Mouse (Mus musculus) G1E (cell line): ENCODE measurements around the gene Gadd45g. TPM values are rescaled to one million over a fixed set of nuclear protein-coding genes. Genes with fewer than 3 reads are reported as not detected.

Source experiments
- ATAC-seq: 2 replicates; pipeline ENCODE4 v1.8.0; 2016; ENCODE audit warnings: mild to moderate bottlenecking; ENCODE audit not compliant: insufficient number of reproducible peaks, poor library complexity, low FRiP score, severe bottlenecking; ENCODE audit errors: extremely low read depth
- DNase-seq: peaks from one replicate; pipeline ENCODE4 v3.0.0; 2012; ENCODE audit warnings: low spot score
- H3K27me3 ChIP-seq: 2 replicates; pipeline ENCODE4 v1.6.1; 2012; ENCODE audit warnings: mild to moderate bottlenecking, low read length, inconsistent platforms; ENCODE audit not compliant: insufficient read depth
- H3K36me3 ChIP-seq: replicated peaks from 2 replicates; pipeline ENCODE3; 2012; ENCODE audit warnings: mild to moderate bottlenecking, inconsistent platforms
- H3K4me1 ChIP-seq: 2 replicates; pipeline ENCODE4 v1.6.1; 2012; ENCODE audit warnings: low read depth, low read length, inconsistent platforms, mixed read lengths; ENCODE audit not compliant: insufficient read depth
- H3K4me3 ChIP-seq: 2 replicates; pipeline ENCODE4 v1.5.1; 2012; ENCODE audit warnings: low read depth, mild to moderate bottlenecking, inconsistent platforms, low read length, moderate library complexity, mixed read lengths
- H3K9me3 ChIP-seq: replicated peaks from 2 replicates; pipeline ENCODE4 v1.6.1; 2012; ENCODE audit warnings: inconsistent platforms
- CTCF ChIP-seq: IDR thresholded peaks from 2 replicates; pipeline ENCODE4 v1.5.1; 2012; ENCODE audit warnings: low read depth, low read length, inconsistent platforms, mixed read lengths
- GATA1 ChIP-seq: IDR thresholded peaks from 2 replicates; pipeline ENCODE4 v1.6.1; 2012; ENCODE audit warnings: borderline replicate concordance, low read length, inconsistent platforms, mixed read lengths
- GATA2 ChIP-seq: IDR thresholded peaks from 2 replicates; pipeline ENCODE4 v1.6.1; 2012; ENCODE audit warnings: low read depth, low read length, inconsistent platforms, borderline replicate concordance
- POLR2AphosphoS5 ChIP-seq: IDR thresholded peaks from 2 replicates; pipeline ENCODE4 v1.6.1; 2012; ENCODE audit warnings: low read depth, low read length, inconsistent platforms; ENCODE audit not compliant: insufficient replicate concordance
- TAL1 ChIP-seq: conservative IDR thresholded peaks from 2 replicates; pipeline ENCODE4 v1.6.1; 2012; ENCODE audit warnings: low read depth, low read length, inconsistent platforms, mixed read lengths
- polyA plus RNA-seq: library from polyadenylated mRNA; stranded (reverse); fragments of >175 nt; gene quantifications from 2 replicates; pipeline ENCODE4 v1.2.3, GENCODE M21; 2012
- total RNA-seq, 2 experiments: library from RNA; stranded (forward) in 1 of 2; stranded (reverse) in 1 of 2; fragments of 200-1000 nt in 1 of 2; fragments of >200 nt in 1 of 2; fragmentation: Nextera tagmentation in 1 of 2; gene quantifications; 2 replicates each; pipeline ENCODE4 v1.2.3; 2014 to 2017

Gadd45g gene
- total RNA-seq (2014; fragmentation: Nextera tagmentation) (6.6 and 8.1 TPM in 2 replicates), total RNA-seq (2017) (28.7 and 32.6 TPM in 2 replicates), polyA plus RNA-seq (13.2 and 13.6 TPM in 2 replicates)

GRCm38 (mm10) chr13:51846301-51846867 is at the start of gene Gadd45g:
Gene Gadd45g, plus strand, starts transcription at chr13:51846678.
- DNase-seq (peak; percentile 96), ATAC-seq (peak; percentile 40)
- H3K4me3 ChIP-seq = peak within 1 kb of the TSS; percentile 90
- no peaks in the 10 kb centered on the region for H3K9me3 ChIP-seq
- peaks cover 87% of the 10 kb centered on the region for H3K4me1 ChIP-seq
- no peak for TF ChIP-seq CTCF
- TF ChIP-seq POLR2AphosphoS5 = peak; percentile 64; the same call in 1 of the 2 replicates
- peaks cover 11% of the 10 kb centered on the region for H3K27me3 ChIP-seq
- peaks cover 9% of the 10 kb centered on the region for H3K36me3 ChIP-seq

DNA sequence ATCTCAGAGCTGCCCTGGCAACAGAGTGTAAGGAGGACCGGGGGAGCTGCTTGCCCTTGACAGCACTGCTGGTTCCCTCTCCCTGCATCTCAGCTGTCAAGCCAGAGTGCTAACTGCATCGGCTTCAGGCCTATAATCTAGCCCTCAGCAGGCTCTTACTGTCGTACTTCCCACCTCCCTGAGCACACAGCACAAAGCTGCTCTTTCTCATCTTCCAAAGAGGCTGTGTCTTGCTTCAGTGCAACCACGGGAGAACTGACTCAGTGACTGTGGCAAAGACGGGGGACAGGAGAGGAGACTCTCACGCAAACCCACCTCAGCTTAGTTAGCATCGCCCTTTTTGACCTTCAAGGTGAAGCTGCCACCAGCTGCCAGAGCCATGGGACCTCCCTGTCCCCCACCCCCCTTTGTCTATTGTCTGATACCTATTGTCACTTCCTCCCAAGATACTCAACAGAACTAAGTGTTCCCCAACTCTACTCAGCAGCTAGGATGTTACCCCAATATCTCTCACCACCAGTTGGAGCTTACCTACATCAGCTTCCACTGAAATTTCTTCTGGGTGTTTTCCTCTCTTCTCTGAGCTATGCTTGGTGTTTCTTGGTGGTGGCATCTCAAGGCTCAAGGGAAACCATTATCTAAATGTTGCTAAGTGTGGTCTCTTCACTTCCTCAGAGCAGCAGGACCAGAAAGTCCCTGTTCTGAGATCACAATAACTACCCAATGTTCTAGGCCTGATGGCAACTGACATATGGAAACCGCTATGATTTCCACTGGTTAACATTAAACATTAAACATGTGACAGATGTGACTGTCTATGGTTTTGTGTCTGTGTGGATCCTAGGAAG is 48.4 kb upstream of the Gadd45g start:
- DNase-seq = no peak
- H3K4me1 ChIP-seq = peaks cover 47% of the 10 kb centered on the region
- no peak for TF ChIP-seq TAL1
- no peak for TF ChIP-seq GATA2
- TF ChIP-seq GATA1 = no peak
- no peak for TF ChIP-seq POLR2AphosphoS5
- no peak for TF ChIP-seq CTCF

DNA sequence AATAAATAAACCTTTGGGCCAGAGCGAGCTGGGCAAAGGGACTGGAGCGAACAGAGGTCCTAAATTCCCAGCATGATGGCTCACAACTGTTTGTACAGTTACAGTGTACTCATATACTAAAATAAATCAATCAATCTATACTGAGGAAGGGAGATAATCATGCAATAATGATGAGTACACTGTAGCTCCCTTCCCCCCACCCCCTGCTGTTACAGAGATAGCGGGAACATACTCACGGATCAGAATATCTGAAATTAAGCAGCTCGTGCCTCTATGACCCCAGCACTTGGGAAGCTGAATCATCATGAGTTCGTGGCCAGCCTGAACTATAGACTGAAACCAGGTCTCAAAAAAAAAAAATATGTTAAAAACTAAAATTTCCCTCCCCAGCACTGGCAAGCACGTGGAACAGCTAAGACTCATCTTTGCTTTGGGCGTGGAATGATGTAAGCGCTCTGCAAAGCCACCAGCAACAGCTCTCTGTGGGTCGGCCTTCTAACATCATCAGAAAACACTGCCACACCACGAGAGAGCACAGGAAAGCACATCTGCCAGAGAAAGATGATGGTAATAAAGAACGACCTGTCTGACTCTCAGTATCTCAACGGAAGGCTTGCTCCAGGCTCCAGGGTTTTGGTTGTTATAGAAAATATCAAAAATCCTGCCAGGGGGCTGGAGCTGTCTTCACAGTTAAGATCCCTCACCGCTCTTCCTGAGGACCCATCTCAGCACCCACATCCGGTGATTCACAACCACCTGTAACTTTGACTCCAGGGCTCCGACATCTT is 46.5 kb upstream of the Gadd45g start:
- Histone ChIP-seq H3K36me3 (no peaks in the 10 kb centered on the region), H3K9me3 (no peaks in the 10 kb centered on the region), H3K4me1 (peaks cover 37% of the 10 kb centered on the region), H3K27me3 (peaks cover under 1% of the 10 kb centered on the region; the same call in 1 of the 2 replicates), H3K4me3 (no peak overlapping the region)
- no peak for TF ChIP-seq GATA1
- no peak for TF ChIP-seq CTCF
- TF ChIP-seq TAL1 = 0 out of 2 replicates have a peak, but pooled peaks have one; percentile 17
- no peak for TF ChIP-seq POLR2AphosphoS5
- TF ChIP-seq GATA2 = no peak
- ATAC-seq (peak; percentile 42), DNase-seq (no peak)

More for the DNA sequence above, 48.4 kb upstream of the Gadd45g start:
- Histone ChIP-seq H3K9me3 (no peaks in the 10 kb centered on the region), H3K27me3 (no peaks in the 10 kb centered on the region; the same call in 1 of the 2 replicates), H3K36me3 (no peaks in the 10 kb centered on the region), H3K4me3 (no peak overlapping the region)
- ATAC-seq = no peak

DNA sequence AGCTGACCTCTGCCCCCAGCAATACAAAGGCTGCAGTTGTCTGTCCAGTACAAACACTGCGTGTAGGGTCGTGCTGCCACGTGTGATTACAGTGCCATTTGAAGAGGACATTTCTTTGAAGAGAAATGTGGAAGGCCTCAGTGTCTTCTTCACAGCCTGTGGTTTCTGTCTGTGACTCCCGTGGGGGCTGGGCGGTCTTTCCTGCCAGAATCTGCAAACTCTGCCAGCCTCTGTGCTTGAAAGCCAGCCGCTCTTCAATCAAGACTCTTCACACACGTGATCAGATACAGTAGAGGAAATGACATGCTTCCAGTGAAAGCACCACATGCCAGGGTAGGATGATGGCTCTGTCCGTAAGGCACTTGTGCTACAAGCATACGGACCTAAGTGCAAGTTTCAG is 45.6 kb upstream of the Gadd45g start:
- no peaks in the 10 kb centered on the region for H3K36me3 ChIP-seq
- ATAC-seq = no peak
- H3K27me3 ChIP-seq = peaks cover 10% of the 10 kb centered on the region
- peaks cover 37% of the 10 kb centered on the region for H3K4me1 ChIP-seq
- H3K4me3 ChIP-seq = no peak overlapping the region
- H3K9me3 ChIP-seq = no peaks in the 10 kb centered on the region
- TF ChIP-seq GATA1 = no peak
- no peak for TF ChIP-seq TAL1
- no peak for TF ChIP-seq GATA2
- no peak for TF ChIP-seq CTCF
- TF ChIP-seq POLR2AphosphoS5 = no peak
- DNase-seq = no peak

- no peak for TF ChIP-seq GATA1
- TF ChIP-seq CTCF = no peak
- TF ChIP-seq GATA2 = no peak
- no peak for TF ChIP-seq POLR2AphosphoS5
- TF ChIP-seq TAL1 = no peak
- Histone ChIP-seq H3K27me3 (peaks cover 17% of the 10 kb centered on the region), H3K9me3 (no peaks in the 10 kb centered on the region), H3K36me3 (no peaks in the 10 kb centered on the region), H3K4me3 (no peak overlapping the region), H3K4me1 (peaks cover 23% of the 10 kb centered on the region)
- no peak for DNase-seq
- no peak for ATAC-seq
Measured at GRCm38 (mm10) chr13:51805634-51806033, 40.8 kb upstream of the Gadd45g start.

GRCm38 (mm10) chr13:51806220-51806619 is 40.3 kb upstream of the Gadd45g start:
- ATAC-seq (no peak), DNase-seq (no peak)
- peaks cover 18% of the 10 kb centered on the region for H3K27me3 ChIP-seq
- peaks cover 21% of the 10 kb centered on the region for H3K4me1 ChIP-seq
- no peak overlapping the region for H3K4me3 ChIP-seq
- H3K9me3 ChIP-seq = no peaks in the 10 kb centered on the region
- TF ChIP-seq POLR2AphosphoS5 = no peak
- TF ChIP-seq CTCF = no peak
- no peak for TF ChIP-seq TAL1
- no peak for TF ChIP-seq GATA2
- no peak for TF ChIP-seq GATA1
- no peaks in the 10 kb centered on the region for H3K36me3 ChIP-seq
